Mouse (Mus musculus) stomach, embryonic 14.5 days (tissue): ENCODE measurements around the gene Pced1b. TPM values are rescaled to one million over a fixed set of nuclear protein-coding genes. Genes with fewer than 3 reads are reported as not detected.
A peak's percentile ranks its signal among the peaks of the same experiment; 100 is the strongest.
"Not testable (repeated sequence)": the region's sequence is repeated elsewhere in the genome, so short reads cannot be mapped to it uniquely, and the experiment has no call there.

Experiments used
- ATAC-seq: fragments of 200-750 bp; cut with Nextera tagmentation; 2 replicates; pipeline ENCODE4 v1.8.0; 2017; ENCODE audit warnings: low read depth, moderate TSS enrichment; ENCODE audit not compliant: insufficient number of reproducible peaks, insufficient read depth, low FRiP score
- H3K27ac ChIP-seq: fragments of 300-500 bp; sonication (generic); 2 replicates; pipeline ENCODE4 v1.5.1; 2014; ENCODE audit warnings: mild to moderate bottlenecking, low read length, moderate library complexity, mixed read lengths
- H3K27me3 ChIP-seq: fragments of 300-500 bp; sonication (generic); 2 replicates; pipeline ENCODE4 v1.6.1; 2014; ENCODE audit warnings: low read length, control low read depth, mixed read lengths; ENCODE audit not compliant: control insufficient read depth, insufficient read depth
- H3K36me3 ChIP-seq: fragments of 300-500 bp; sonication (generic); 2 replicates; pipeline ENCODE4 v1.6.1; 2014; ENCODE audit warnings: mild to moderate bottlenecking, control low read depth, low read length, moderate library complexity, mixed read lengths; ENCODE audit not compliant: control insufficient read depth, insufficient read depth
- H3K4me1 ChIP-seq: fragments of 300-500 bp; sonication (generic); 2 replicates; pipeline ENCODE4 v1.6.1; 2014; ENCODE audit warnings: low read length, control low read depth, mixed read lengths; ENCODE audit not compliant: control insufficient read depth, insufficient read depth
- H3K4me2 ChIP-seq: fragments of 300-500 bp; sonication (generic); replicated peaks from 2 replicates; pipeline ENCODE4 v1.6.1; 2014; ENCODE audit warnings: low read depth, low read length, control low read depth
- H3K4me3 ChIP-seq: fragments of 300-500 bp; sonication (generic); 2 replicates; pipeline ENCODE4 v1.5.1; 2014; ENCODE audit warnings: low read depth, low read length, control low read depth
- H3K9ac ChIP-seq: fragments of 300-500 bp; sonication (generic); replicated peaks from 2 replicates; pipeline ENCODE4 v1.6.1; 2014; ENCODE audit warnings: low read depth, mild to moderate bottlenecking, control low read depth, low read length, moderate library complexity, mixed read lengths
- H3K9me3 ChIP-seq: fragments of 300-500 bp; sonication (generic); 2 replicates; pipeline ENCODE4 v1.6.1; 2016; ENCODE audit warnings: low read depth, low read length, control low read depth; ENCODE audit not compliant: control insufficient read depth
- WGBS: fragments of 180-500 bp; shearing (Covaris S2); extraction: QIAGEN DNeasy Blood & Tissue Kit; methylation state at CpG from one replicate; pipeline ENCODE4 v1.1.7; 2014; 5-methylcytosine and 5-hydroxymethylcytosine counted together
- polyA plus RNA-seq: library from polyadenylated mRNA; unstranded; fragments of >200 nt; fragmentation: Nextera tagmentation; extraction: Ambion mirVana; gene quantifications from 2 replicates; pipeline ENCODE4 v1.2.1, GENCODE M21; 2014

Gene Pced1b
- polyA plus RNA-seq, 1 experiment from 2014 or later, result 4.1 TPM

- Histone ChIP-seq H3K4me2 (peak overlapping the region; percentile 6; the same call in 1 of the 2 replicates), H3K9ac (no peak overlapping the region), H3K36me3 (no peaks in the 10 kb centered on the region), H3K27ac (no peak overlapping the region), H3K4me3 (no peak overlapping the region), H3K4me1 (peaks cover 11% of the 10 kb centered on the region; the same call in 1 of the 2 replicates), H3K27me3 (no peaks in the 10 kb centered on the region), H3K9me3 (no peaks in the 10 kb centered on the region)
- 29% methylated on average over 19 of the region's 19 CpGs for WGBS
- 0 out of 2 replicates have a peak, but pooled peaks have one; percentile 39 for ATAC-seq
These were observed 129.9 kb downstream of the Pced1b start for GRCm38 (mm10) chr15:97376792-97377222.

- Histone ChIP-seq H3K9ac (no peak overlapping the region), H3K4me2 (no peak overlapping the region), H3K27ac (no peak overlapping the region), H3K36me3 (no peaks in the 10 kb centered on the region), H3K4me1 (peaks cover 11% of the 10 kb centered on the region; the same call in 1 of the 2 replicates), H3K9me3 (no peaks in the 10 kb centered on the region), H3K4me3 (no peak overlapping the region), H3K27me3 (no peaks in the 10 kb centered on the region)
- 81% methylated on average over 4 of the region's 4 CpGs for WGBS
- ATAC-seq, result no peak
These were observed 131.2 kb downstream of the Pced1b start for GRCm38 (mm10) chr15:97378061-97378460.

- Histone ChIP-seq H3K4me1 (0 out of 2 replicates have a peak, but pooled peaks cover 4% of the 10 kb centered on the region), H3K36me3 (no peaks in the 10 kb centered on the region), H3K4me3 (no peak overlapping the region), H3K27me3 (no peaks in the 10 kb centered on the region), H3K4me2 (no peak overlapping the region), H3K9ac (no peak overlapping the region), H3K9me3 (no peaks in the 10 kb centered on the region), H3K27ac (no peak overlapping the region)
- no peak; the same call in 1 of the 2 replicates for ATAC-seq
- 68% methylated on average over 11 of the region's 12 CpGs for WGBS
These were observed 132.8 kb downstream of the Pced1b start for GRCm38 (mm10) chr15:97379489-97380304.

GRCm38 (mm10) chr15:97382567-97382966 is 135.7 kb downstream of the Pced1b start:
- Histone ChIP-seq H3K9me3 (no peaks in the 10 kb centered on the region), H3K4me3 (no peak overlapping the region), H3K9ac (no peak overlapping the region), H3K4me2 (no peak overlapping the region), H3K36me3 (no peaks in the 10 kb centered on the region), H3K27ac (no peak overlapping the region), H3K27me3 (no peaks in the 10 kb centered on the region), H3K4me1 (no peaks in the 10 kb centered on the region)
- WGBS, result 88% methylated on average over 3 of the region's 3 CpGs
- ATAC-seq, result no peak

- H3K4me3 ChIP-seq, result no peak overlapping the region
- H3K9me3 ChIP-seq, result no peaks in the 10 kb centered on the region
- WGBS, result 78% methylated on average over 13 of the region's 14 CpGs
These were observed 136.7 kb downstream of the Pced1b start for GRCm38 (mm10) chr15:97383523-97384141.

GRCm38 (mm10) chr15:97384170-97385018 is 137.5 kb downstream of the Pced1b start:
- WGBS, result 92% methylated on average over 28 of the region's 28 CpGs
- no peaks in the 10 kb centered on the region for H3K9me3 ChIP-seq
- no peaks in the 10 kb centered on the region for H3K4me1 ChIP-seq
- no peaks in the 10 kb centered on the region for H3K27me3 ChIP-seq
- no peak for ATAC-seq
- no peak overlapping the region for H3K4me3 ChIP-seq
- H3K9ac ChIP-seq, result no peak overlapping the region
- H3K36me3 ChIP-seq, result no peaks in the 10 kb centered on the region
- no peak overlapping the region for H3K4me2 ChIP-seq
- H3K27ac ChIP-seq, result no peak overlapping the region

More at GRCm38 (mm10) chr15:97383523-97384141, 136.7 kb downstream of the Pced1b start:
- H3K27me3 ChIP-seq, result no peaks in the 10 kb centered on the region
- ATAC-seq, result no peak
- no peak overlapping the region for H3K27ac ChIP-seq
- H3K4me2 ChIP-seq, result no peak overlapping the region
- H3K9ac ChIP-seq, result no peak overlapping the region
- H3K36me3 ChIP-seq, result no peaks in the 10 kb centered on the region
- no peaks in the 10 kb centered on the region for H3K4me1 ChIP-seq

- not testable (repeated sequence) for H3K4me3 ChIP-seq, H3K9me3 ChIP-seq, H3K27ac ChIP-seq, H3K4me2 ChIP-seq, H3K36me3 ChIP-seq, H3K9ac ChIP-seq, H3K27me3 ChIP-seq, H3K4me1 ChIP-seq, ATAC-seq
- 90% methylated on average over 10 of the region's 10 CpGs for WGBS
These were observed 138.3 kb downstream of the Pced1b start for GRCm38 (mm10) chr15:97385174-97385573.

- no peaks in the 10 kb centered on the region for H3K27me3 ChIP-seq
- no peak for ATAC-seq
- H3K27ac ChIP-seq, result no peak overlapping the region
- no peaks in the 10 kb centered on the region for H3K9me3 ChIP-seq
- H3K36me3 ChIP-seq, result no peaks in the 10 kb centered on the region
- no peak overlapping the region for H3K9ac ChIP-seq
- H3K4me1 ChIP-seq, result no peaks in the 10 kb centered on the region
- no peak overlapping the region for H3K4me2 ChIP-seq
- H3K4me3 ChIP-seq, result no peak overlapping the region
- 95% methylated on average over 6 of the region's 6 CpGs for WGBS
These were observed 140.9 kb downstream of the Pced1b start for GRCm38 (mm10) chr15:97387793-97388192.
